Mouse (Mus musculus): ENCODE measurements around the gene Hspb11. TPM values are rescaled to one million over a fixed set of nuclear protein-coding genes. Genes with fewer than 3 reads are reported as not detected.
A peak's percentile ranks its signal among the peaks of the same experiment; 100 is the strongest.

Gene Hspb11
- polyA plus RNA-seq, 1 experiment from 2014 or later, result 43.5 TPM

DNA sequence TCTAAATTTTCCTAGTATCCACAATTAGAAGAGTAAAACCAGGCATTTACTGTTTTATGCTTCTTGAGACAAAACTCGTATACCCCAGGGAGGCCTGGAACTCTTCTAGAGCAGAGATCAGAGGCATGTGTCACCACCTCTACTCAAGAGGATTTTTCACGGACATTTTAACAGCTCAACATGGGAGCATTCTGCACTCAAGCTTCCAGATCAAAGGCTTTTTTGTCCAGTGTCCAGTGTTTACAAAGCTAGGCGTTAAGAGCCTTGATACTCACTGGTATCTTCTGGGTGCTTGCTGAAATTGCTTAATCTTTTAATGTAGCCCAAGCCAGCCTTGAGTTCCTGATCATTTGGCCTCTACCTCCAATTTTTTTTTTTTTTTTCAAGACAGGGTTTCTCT lies 21.2 kb upstream of the Hspb11 start:
- H3K9ac ChIP-seq, result no peak overlapping the region
- H3K9me3 ChIP-seq, result no peaks in the 10 kb centered on the region
- H3K4me1 ChIP-seq (replicated peaks), result no peaks in the 10 kb centered on the region
- H3K4me2 ChIP-seq, result no peak overlapping the region
- WGBS, result 74% methylated on average over 3 of the region's 3 CpGs
- H3K27me3 ChIP-seq, result no peaks in the 10 kb centered on the region
- no peak overlapping the region for H3K27ac ChIP-seq
- no peak for ATAC-seq (ENCODE audit: low FRiP score)
- H3K4me3 ChIP-seq, result no peak overlapping the region
- peaks cover 53% of the 10 kb centered on the region for H3K36me3 ChIP-seq

GRCm38 (mm10) chr4:107238253-107238652 lies 15.1 kb upstream of the Hspb11 start:
- H3K36me3 ChIP-seq, result peaks cover 90% of the 10 kb centered on the region
- H3K9ac ChIP-seq, result no peak overlapping the region
- no peak overlapping the region for H3K4me2 ChIP-seq
- no peak overlapping the region for H3K27ac ChIP-seq
- WGBS, result 99% methylated on average over 2 of the region's 2 CpGs
- H3K4me3 ChIP-seq, result no peak overlapping the region
- H3K9me3 ChIP-seq, result no peaks in the 10 kb centered on the region
- no peak for ATAC-seq (ENCODE audit: low FRiP score)
- H3K4me1 ChIP-seq (replicated peaks), result no peaks in the 10 kb centered on the region
- H3K27me3 ChIP-seq, result no peaks in the 10 kb centered on the region

DNA sequence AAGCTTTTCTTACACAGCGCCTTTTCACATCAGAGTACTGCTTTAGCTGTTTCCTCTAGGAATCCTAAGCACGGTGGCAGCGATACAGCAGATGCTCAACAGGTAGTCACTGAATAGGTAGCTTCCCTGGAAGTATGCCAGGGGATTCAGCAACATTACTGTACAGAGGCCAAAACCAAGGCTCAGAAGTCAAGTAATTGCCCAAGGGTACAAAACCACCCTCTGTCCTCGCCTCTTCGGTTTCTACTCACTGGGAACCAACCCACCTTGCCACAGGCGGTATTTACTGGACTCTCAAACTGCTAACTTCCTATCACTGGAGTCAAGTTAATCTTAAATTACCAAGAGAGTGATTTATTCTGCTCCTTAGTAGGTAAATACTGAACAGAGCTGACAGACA lies 13.2 kb upstream of the Hspb11 start:
- Histone ChIP-seq H3K4me3 (no peak overlapping the region), H3K36me3 (peaks cover 76% of the 10 kb centered on the region), H3K27ac (no peak overlapping the region), H3K4me1 (replicated peaks) (peaks cover 8% of the 10 kb centered on the region; the same call in 1 of the 2 replicates), H3K4me2 (no peak overlapping the region), H3K9ac (no peak overlapping the region), H3K9me3 (no peaks in the 10 kb centered on the region), H3K27me3 (no peaks in the 10 kb centered on the region)
- 97% methylated on average over 6 of the region's 6 CpGs for WGBS
- no peak for ATAC-seq (ENCODE audit: low FRiP score)

GRCm38 (mm10) chr4:107243365-107244333 lies 9.7 kb upstream of the Hspb11 start:
- no peak for ATAC-seq (ENCODE audit: low FRiP score)
- 70% methylated on average over 6 of the region's 6 CpGs for WGBS
- peak overlapping the region; percentile 49; the same call in 1 of the 2 replicates for H3K27ac ChIP-seq
- H3K9ac ChIP-seq, result peak overlapping the region; percentile 10; the same call in 1 of the 2 replicates
- H3K36me3 ChIP-seq, result peaks cover 54% of the 10 kb centered on the region
- no peaks in the 10 kb centered on the region for H3K9me3 ChIP-seq
- H3K4me2 ChIP-seq, result no peak overlapping the region
- peaks cover 13% of the 10 kb centered on the region for H3K4me1 ChIP-seq (replicated peaks)
- no peaks in the 10 kb centered on the region for H3K27me3 ChIP-seq
- no peak overlapping the region for H3K4me3 ChIP-seq

GRCm38 (mm10) chr4:107245368-107245767 lies 8.0 kb upstream of the Hspb11 start:
- WGBS, result 84% methylated on average over 2 of the region's 2 CpGs
- no peaks in the 10 kb centered on the region for H3K9me3 ChIP-seq
- H3K9ac ChIP-seq, result no peak overlapping the region
- no peak overlapping the region for H3K4me2 ChIP-seq
- H3K27ac ChIP-seq, result no peak overlapping the region
- H3K27me3 ChIP-seq, result no peaks in the 10 kb centered on the region
- peaks cover 29% of the 10 kb centered on the region for H3K4me1 ChIP-seq (replicated peaks)
- H3K36me3 ChIP-seq, result peaks cover 39% of the 10 kb centered on the region
- H3K4me3 ChIP-seq, result no peak overlapping the region
- no peak for ATAC-seq (ENCODE audit: low FRiP score)

GRCm38 (mm10) chr4:107246040-107246439 lies 7.4 kb upstream of the Hspb11 start:
- no peak for ATAC-seq (ENCODE audit: low FRiP score)
- no peak overlapping the region for H3K9ac ChIP-seq
- H3K36me3 ChIP-seq, result peaks cover 32% of the 10 kb centered on the region
- H3K27ac ChIP-seq, result no peak overlapping the region
- 79% methylated on average over 1 of the region's 1 CpGs for WGBS
- H3K4me3 ChIP-seq, result no peak overlapping the region
- no peaks in the 10 kb centered on the region for H3K9me3 ChIP-seq
- H3K4me1 ChIP-seq (replicated peaks), result peaks cover 33% of the 10 kb centered on the region
- H3K27me3 ChIP-seq, result no peaks in the 10 kb centered on the region
- H3K4me2 ChIP-seq, result no peak overlapping the region

GRCm38 (mm10) chr4:107247110-107247509 lies 6.3 kb upstream of the Hspb11 start:
- Histone ChIP-seq H3K27me3 (no peaks in the 10 kb centered on the region), H3K4me3 (no peak overlapping the region), H3K4me1 (replicated peaks) (peaks cover 40% of the 10 kb centered on the region), H3K4me2 (no peak overlapping the region), H3K9me3 (no peaks in the 10 kb centered on the region), H3K9ac (no peak overlapping the region), H3K27ac (no peak overlapping the region), H3K36me3 (peaks cover 22% of the 10 kb centered on the region)
- ATAC-seq (ENCODE audit: low FRiP score), result no peak
- WGBS, result 89% methylated on average over 9 of the region's 9 CpGs

- no peak for ATAC-seq (ENCODE audit: low FRiP score)
- Histone ChIP-seq H3K36me3 (peaks cover 16% of the 10 kb centered on the region), H3K4me3 (no peak overlapping the region), H3K9me3 (no peaks in the 10 kb centered on the region), H3K27me3 (no peaks in the 10 kb centered on the region), H3K4me2 (no peak overlapping the region), H3K9ac (no peak overlapping the region), H3K4me1 (replicated peaks) (peaks cover 45% of the 10 kb centered on the region), H3K27ac (no peak overlapping the region)
- 84% methylated on average over 3 of the region's 3 CpGs for WGBS
Observed at GRCm38 (mm10) chr4:107248061-107248460, 5.3 kb upstream of the Hspb11 start.

GRCm38 (mm10) chr4:107249471-107249870 lies 3.9 kb upstream of the Hspb11 start:
- no peak for ATAC-seq (ENCODE audit: low FRiP score)
- Histone ChIP-seq H3K4me2 (no peak overlapping the region), H3K9ac (no peak overlapping the region), H3K4me1 (replicated peaks) (peaks cover 40% of the 10 kb centered on the region), H3K36me3 (peaks cover 10% of the 10 kb centered on the region), H3K27ac (no peak overlapping the region), H3K9me3 (no peaks in the 10 kb centered on the region), H3K27me3 (no peaks in the 10 kb centered on the region), H3K4me3 (no peak overlapping the region)
- 41% methylated on average over 2 of the region's 2 CpGs for WGBS

DNA sequence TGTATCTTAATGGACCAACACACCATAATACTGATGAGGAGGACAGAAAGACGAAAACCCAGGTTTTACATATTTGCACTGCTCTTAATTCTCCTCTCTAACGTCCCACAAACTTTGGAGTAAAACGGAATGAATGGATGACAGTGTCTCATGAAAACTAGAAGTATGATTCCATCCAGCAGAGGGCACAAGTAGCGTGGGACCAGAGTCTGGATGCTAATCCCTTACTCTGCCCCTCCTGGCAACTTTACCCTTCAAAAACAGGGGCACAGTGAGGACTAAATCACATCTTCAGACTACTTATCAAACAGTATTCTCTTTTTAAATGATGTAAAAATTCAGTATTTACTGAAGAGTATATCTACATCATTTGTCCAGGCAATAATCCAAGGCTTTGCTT lies 2.9 kb upstream of the Hspb11 start:
- 20% methylated on average over 4 of the region's 4 CpGs for WGBS

GRCm38 (mm10) chr4:107252522-107252921 lies 871 bp upstream of the Hspb11 start:
- 2% methylated on average over 11 of the region's 11 CpGs for WGBS
- Histone ChIP-seq H3K4me3 (peak overlapping the region; percentile 78), H3K4me2 (peak overlapping the region; percentile 62), H3K4me1 (replicated peaks) (peaks cover 49% of the 10 kb centered on the region), H3K36me3 (peaks cover under 1% of the 10 kb centered on the region; the same call in 1 of the 2 replicates), H3K9me3 (no peaks in the 10 kb centered on the region), H3K27ac (peak overlapping the region; percentile 94; the same call in 1 of the 2 replicates), H3K27me3 (no peaks in the 10 kb centered on the region), H3K9ac (peak overlapping the region; percentile 87)
- peak; percentile 4; the same call in 1 of the 2 replicates for ATAC-seq (ENCODE audit: low FRiP score)

More for the DNA sequence above, 2.9 kb upstream of the Hspb11 start:
- H3K9me3 ChIP-seq, result no peaks in the 10 kb centered on the region
- no peak overlapping the region for H3K27ac ChIP-seq
- H3K4me1 ChIP-seq (replicated peaks), result peaks cover 46% of the 10 kb centered on the region
- H3K27me3 ChIP-seq, result no peaks in the 10 kb centered on the region
- ATAC-seq (ENCODE audit: low FRiP score), result no peak
- H3K36me3 ChIP-seq, result peaks cover 10% of the 10 kb centered on the region
- no peak overlapping the region for H3K9ac ChIP-seq
- no peak overlapping the region for H3K4me3 ChIP-seq
- H3K4me2 ChIP-seq, result no peak overlapping the region

GRCm38 (mm10) chr4:107254414-107254813 lies 1.0 kb downstream of the Hspb11 start:
- no peaks in the 10 kb centered on the region for H3K27me3 ChIP-seq
- 9% methylated on average over 3 of the region's 3 CpGs for WGBS
- peak overlapping the region; percentile 78 for H3K4me3 ChIP-seq
- peaks cover 36% of the 10 kb centered on the region for H3K4me1 ChIP-seq (replicated peaks)
- H3K4me2 ChIP-seq, result peak overlapping the region; percentile 70
- no peaks in the 10 kb centered on the region for H3K36me3 ChIP-seq
- H3K9me3 ChIP-seq, result no peaks in the 10 kb centered on the region
- ATAC-seq (ENCODE audit: low FRiP score), result no peak
- H3K9ac ChIP-seq, result peak overlapping the region; percentile 87
- peak overlapping the region; percentile 94 for H3K27ac ChIP-seq

All from hindbrain, embryonic 13.5 days (tissue).